Comparison of ENCODE assay signal across 8 mouse cellular contexts in the genomic region with DNA sequence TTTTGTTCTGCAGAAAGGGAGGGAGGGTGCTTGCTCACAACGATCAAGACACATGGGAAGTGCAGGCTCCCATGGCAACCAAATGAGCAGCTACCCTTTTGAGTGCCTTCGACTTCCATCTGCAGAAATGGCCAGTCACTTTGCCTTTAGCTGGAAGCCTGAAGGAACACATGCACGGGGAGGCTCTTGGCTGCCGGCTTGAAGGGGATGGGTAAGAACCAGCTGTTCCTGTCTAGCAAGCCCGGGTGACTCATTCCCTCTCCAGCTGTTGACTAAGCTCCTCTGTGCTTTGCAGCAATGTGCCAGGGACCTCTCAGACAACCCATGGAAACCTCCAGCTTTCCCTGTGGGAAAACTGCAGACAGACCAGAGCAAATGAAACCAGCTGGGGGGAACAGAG. TPM values are rescaled to one million over a fixed set of nuclear protein-coding genes. Genes with fewer than 3 reads are reported as not detected.
DNase-seq lines count a peak whose midpoint lies in the region; ATAC-seq lines count a peak whose summit lies in the region.

No protein-coding gene starts in this region.

- no peak overlapping the region for H3K4me2 ChIP-seq in midbrain, embryonic 14.5 days (ENCODE audit: low read length)
- H3K4me2 ChIP-seq in midbrain, embryonic 16.5 days (ENCODE audit: low read length) = no peak overlapping the region
- no peak overlapping the region for H3K4me2 ChIP-seq in hindbrain, embryonic 14.5 days (replicated peaks)
- H3K4me2 ChIP-seq in neural tube, embryonic 15.5 days = no peak overlapping the region

- no peak overlapping the region for H3K9ac ChIP-seq in midbrain, embryonic 14.5 days (replicated peaks; ENCODE audit: low read length)
- no peak overlapping the region for H3K9ac ChIP-seq in midbrain, embryonic 16.5 days (ENCODE audit: low read depth, low read length)
- H3K9ac ChIP-seq in hindbrain, embryonic 14.5 days = no peak overlapping the region
- H3K9ac ChIP-seq in neural tube, embryonic 15.5 days (replicated peaks) = no peak overlapping the region

- 50% methylated on average over 5 of the region's 5 CpGs for WGBS in midbrain, embryonic 14.5 days
- 44% methylated on average over 5 of the region's 5 CpGs for WGBS in midbrain, embryonic 16.5 days
- WGBS in hindbrain, embryonic 14.5 days = 38% methylated on average over 5 of the region's 5 CpGs
- 35% methylated on average over 5 of the region's 5 CpGs for WGBS in neural tube, embryonic 15.5 days

- H3K4me3 ChIP-seq in midbrain, embryonic 14.5 days (replicated peaks; ENCODE audit: low read depth, low read length) = no peak overlapping the region
- no peak overlapping the region for H3K4me3 ChIP-seq in midbrain, embryonic 16.5 days (ENCODE audit: low read depth, low read length)
- no peak overlapping the region for H3K4me3 ChIP-seq in hindbrain, embryonic 14.5 days (replicated peaks; ENCODE audit: low read length)
- H3K4me3 ChIP-seq in neural tube, embryonic 15.5 days (replicated peaks) = no peak overlapping the region

- no peaks in the 10 kb centered on the region for H3K27me3 ChIP-seq in midbrain, embryonic 14.5 days (ENCODE audit: control insufficient read depth, insufficient read depth, low read length)
- H3K27me3 ChIP-seq in midbrain, embryonic 16.5 days (ENCODE audit: control insufficient read depth, insufficient read depth, low read depth, low read length) = no peaks in the 10 kb centered on the region
- no peaks in the 10 kb centered on the region for H3K27me3 ChIP-seq in hindbrain, embryonic 14.5 days (ENCODE audit: control insufficient read depth, insufficient read depth, low read length)
- H3K27me3 ChIP-seq in neural tube, embryonic 15.5 days (replicated peaks) = no peaks in the 10 kb centered on the region

- H3K9me3 ChIP-seq in midbrain, embryonic 14.5 days (ENCODE audit: control insufficient read depth, low read length) = no peaks in the 10 kb centered on the region
- no peaks in the 10 kb centered on the region for H3K9me3 ChIP-seq in midbrain, embryonic 16.5 days (replicated peaks; ENCODE audit: control insufficient read depth, low read length, poor library complexity, severe bottlenecking)
- H3K9me3 ChIP-seq in hindbrain, embryonic 14.5 days (ENCODE audit: control insufficient read depth, low read length) = no peaks in the 10 kb centered on the region
- no peaks in the 10 kb centered on the region for H3K9me3 ChIP-seq in neural tube, embryonic 15.5 days (replicated peaks)

- DNase-seq in midbrain, embryonic 14.5 days = no peak
- peak; percentile 65 to 82 for DNase-seq in frontal cortex, postnatal 10 days (ENCODE audit: low spot score in 2 of 2)
- DNase-seq in hindbrain, embryonic 14.5 days (ENCODE audit: low spot score) = no peak
- DNase-seq in left cerebral cortex, adult 18-20 months (ENCODE audit: low spot score in 2 of 2) = peak; percentile 73 to 77
- DNase-seq in embryo, embryonic 9.5 days (ENCODE audit: extremely low spot score) = no peak

- no peak for ATAC-seq in midbrain, embryonic 14.5 days (ENCODE audit: low FRiP score, low TSS enrichment)
- no peak for ATAC-seq in midbrain, embryonic 16.5 days
- no peak for ATAC-seq in hindbrain, embryonic 14.5 days (ENCODE audit: low FRiP score)
- no peak for ATAC-seq in neural tube, embryonic 15.5 days (ENCODE audit: low FRiP score)
- no peak for ATAC-seq in inflammation-experienced regulatory T-cells, adult 6 months

- peaks cover 24% of the 10 kb centered on the region for H3K36me3 ChIP-seq in midbrain, embryonic 14.5 days (ENCODE audit: control insufficient read depth, insufficient read depth, low read length)
- H3K36me3 ChIP-seq in midbrain, embryonic 16.5 days (ENCODE audit: control insufficient read depth, insufficient read depth, low read length) = peaks cover 8% of the 10 kb centered on the region
- peaks cover 18% of the 10 kb centered on the region for H3K36me3 ChIP-seq in hindbrain, embryonic 14.5 days (replicated peaks; ENCODE audit: control insufficient read depth, insufficient read depth)
- peaks cover 16% of the 10 kb centered on the region for H3K36me3 ChIP-seq in neural tube, embryonic 15.5 days

- 0 out of 2 replicates have a peak overlapping the region, but pooled peaks have one; percentile 10 for H3K27ac ChIP-seq in midbrain, embryonic 14.5 days (replicated peaks; ENCODE audit: low read depth, low read length)
- H3K27ac ChIP-seq in midbrain, embryonic 16.5 days (ENCODE audit: low read length) = no peak overlapping the region
- H3K27ac ChIP-seq in hindbrain, embryonic 14.5 days = peak overlapping the region; percentile 59; the same call in 1 of the 2 replicates
- H3K27ac ChIP-seq in neural tube, embryonic 15.5 days (replicated peaks) = peak overlapping the region; percentile 41; the same call in 1 of the 2 replicates

- H3K4me1 ChIP-seq in midbrain, embryonic 14.5 days (ENCODE audit: control insufficient read depth, insufficient read depth, low read length) = peaks cover 15% of the 10 kb centered on the region
- H3K4me1 ChIP-seq in midbrain, embryonic 16.5 days (ENCODE audit: control insufficient read depth, insufficient read depth, low read length) = peaks cover 23% of the 10 kb centered on the region
- peaks cover 21% of the 10 kb centered on the region for H3K4me1 ChIP-seq in hindbrain, embryonic 14.5 days (replicated peaks; ENCODE audit: control insufficient read depth, insufficient read depth, low read length)
- peaks cover 21% of the 10 kb centered on the region for H3K4me1 ChIP-seq in neural tube, embryonic 15.5 days

RNA-seq across cellular contexts. Expression of gene Nmt1, which starts 24.8 kb away (rescaled TPM):
- 30.7 and 38.0 TPM in 2 replicates for polyA plus RNA-seq in midbrain, embryonic 14.5 days (2014; fragmentation: Nextera tagmentation; extraction: Ambion mirVana)
- 25.5 and 26.8 TPM in 2 replicates for polyA plus RNA-seq in midbrain, embryonic 16.5 days (2015; fragmentation: Nextera tagmentation; extraction: Ambion mirVana)
- polyA plus RNA-seq in hindbrain, embryonic 14.5 days (2014; fragmentation: Nextera tagmentation; extraction: Ambion mirVana) = 31.8 and 34.3 TPM in 2 replicates
- total RNA-seq in left cerebral cortex, adult 18-20 months (2021) = 100 to 1,000 TPM; 130 to 131 TPM
- 33.8 and 39.3 TPM in 2 replicates for polyA plus RNA-seq in neural tube, embryonic 15.5 days (2015; fragmentation: Nextera tagmentation; extraction: Ambion mirVana)
- 100 to 1,000 TPM in 2 of 3 experiments, 10 to 100 TPM in 1; 63.6 to 113 (median 106) TPM for polyA plus RNA-seq in inflammation-experienced regulatory T-cells, adult 6 months (2017; shearing (Covaris generic))

RNA-seq across cellular contexts. Expression of gene Dcakd, which starts 24.9 kb away (rescaled TPM):
- 183 and 209 TPM in 2 replicates for polyA plus RNA-seq in midbrain, embryonic 14.5 days (2014; fragmentation: Nextera tagmentation; extraction: Ambion mirVana)
- polyA plus RNA-seq in midbrain, embryonic 16.5 days (2015; fragmentation: Nextera tagmentation; extraction: Ambion mirVana) = 157 and 174 TPM in 2 replicates
- 161 and 166 TPM in 2 replicates for polyA plus RNA-seq in hindbrain, embryonic 14.5 days (2014; fragmentation: Nextera tagmentation; extraction: Ambion mirVana)
- 10 to 100 TPM; 44.4 to 44.6 TPM for total RNA-seq in left cerebral cortex, adult 18-20 months (2021)
- polyA plus RNA-seq in neural tube, embryonic 15.5 days (2015; fragmentation: Nextera tagmentation; extraction: Ambion mirVana) = 149 and 153 TPM in 2 replicates
- polyA plus RNA-seq in inflammation-experienced regulatory T-cells, adult 6 months (2017; shearing (Covaris generic)) = 10 to 100 TPM; 19.9 to 27.5 (median 25.4) TPM

RNA-seq across cellular contexts. Expression of gene C1ql1, which starts 56.7 kb away (rescaled TPM):
- 14.3 and 18.8 TPM in 2 replicates for polyA plus RNA-seq in midbrain, embryonic 14.5 days (2014; fragmentation: Nextera tagmentation; extraction: Ambion mirVana)
- 6.0 and 7.9 TPM in 2 replicates for polyA plus RNA-seq in midbrain, embryonic 16.5 days (2015; fragmentation: Nextera tagmentation; extraction: Ambion mirVana)
- polyA plus RNA-seq in hindbrain, embryonic 14.5 days (2014; fragmentation: Nextera tagmentation; extraction: Ambion mirVana) = 12.0 and 14.6 TPM in 2 replicates
- total RNA-seq in left cerebral cortex, adult 18-20 months (2021) = 10 to 100 TPM; 12.3 to 15.7 TPM
- 4.4 TPM in 2 replicates for polyA plus RNA-seq in neural tube, embryonic 15.5 days (2015; fragmentation: Nextera tagmentation; extraction: Ambion mirVana)
- not detected for polyA plus RNA-seq in inflammation-experienced regulatory T-cells, adult 6 months (2017; shearing (Covaris generic))

Comparison
In these comparisons a context has a peak if more than half of its experiments do, and no peak if none do; other contexts are left out.
1. DNase-seq: peak in frontal cortex, postnatal 10 days (2 of 2) and left cerebral cortex, adult 18-20 months (2 of 2); none in midbrain, embryonic 14.5 days (single experiment), hindbrain, embryonic 14.5 days (single experiment) and embryo, embryonic 9.5 days (single experiment).